Mouse (Mus musculus): Measurements from ENCODE around the gene Upk2.

DNA sequence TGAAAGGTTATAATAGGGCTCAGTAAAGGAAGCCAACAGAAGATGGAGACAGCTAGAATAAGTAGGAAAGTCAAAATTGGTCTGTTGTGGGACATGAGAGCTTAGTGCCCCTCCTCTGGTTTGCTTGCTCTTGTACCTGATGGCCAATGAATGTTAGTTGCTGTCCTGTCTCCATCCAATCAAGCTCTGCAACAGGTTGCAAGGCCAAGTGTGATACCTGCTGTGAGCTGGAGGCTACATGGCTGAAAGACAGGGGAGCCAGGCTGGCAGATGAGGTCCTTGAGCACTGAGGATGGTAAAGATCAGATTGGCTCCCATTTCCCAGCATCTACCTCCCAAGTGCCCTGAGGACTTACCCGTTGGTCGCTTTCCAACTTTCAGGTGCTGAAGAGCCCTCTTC lies 42.0 kb downstream of the Upk2 start:
- no peak for TF ChIP-seq POLR2A (IDR thresholded peaks at IDR 0.05; ENCODE audit: borderline replicate concordance, extremely low read depth, low read depth, low read length)
- TF ChIP-seq CTCF (IDR thresholded peaks at IDR 0.05; ENCODE audit: insufficient read depth, low read length) = no peak

Data from lung, adult 2 months (tissue).